Mouse (Mus musculus): Measurements from ENCODE around the gene Gm43191.
A peak's percentile ranks its signal among the peaks of the same experiment; 100 is the strongest.
"Not testable (repeated sequence)": the region's sequence is repeated elsewhere in the genome, so short reads cannot be mapped to it uniquely, and the experiment has no call there.

Gm43191 gene

GRCm38 (mm10) chr3:116661870-116662414 is 19.1 kb downstream of the Gm43191 start:
- DNase-seq (ENCODE audit: low read depth, low spot score): no peak

- peak; percentile 43 for DNase-seq (ENCODE audit: low read depth, low spot score)
Measured at GRCm38 (mm10) chr3:116661288-116661869, 19.7 kb downstream of the Gm43191 start.

- DNase-seq (ENCODE audit: low read depth, low spot score): no peak
Measured at GRCm38 (mm10) chr3:116659856-116660430, 21.1 kb downstream of the Gm43191 start.

- no peak for DNase-seq (ENCODE audit: low read depth, low spot score)
Measured at GRCm38 (mm10) chr3:116658928-116659565, 22.0 kb downstream of the Gm43191 start.

- DNase-seq (ENCODE audit: low read depth, low spot score): no peak
Measured at GRCm38 (mm10) chr3:116656184-116656965, 24.7 kb downstream of the Gm43191 start.

GRCm38 (mm10) chr3:116654051-116654450 is 27.0 kb downstream of the Gm43191 start:
- DNase-seq (ENCODE audit: low read depth, low spot score): not testable (repeated sequence)

GRCm38 (mm10) chr3:116653278-116653945 is 27.6 kb downstream of the Gm43191 start:
- DNase-seq (ENCODE audit: low read depth, low spot score): no peak

GRCm38 (mm10) chr3:116652033-116652446 is 29.0 kb downstream of the Gm43191 start:
- peak; percentile 67 for DNase-seq (ENCODE audit: low read depth, low spot score)

GRCm38 (mm10) chr3:116650698-116651097 is 30.4 kb downstream of the Gm43191 start:
- DNase-seq (ENCODE audit: low read depth, low spot score): no peak

GRCm38 (mm10) chr3:116648805-116649204 is 32.3 kb downstream of the Gm43191 start:
- no peak for DNase-seq (ENCODE audit: low read depth, low spot score)

GRCm38 (mm10) chr3:116646387-116646786 is 34.7 kb downstream of the Gm43191 start:
- no peak for DNase-seq (ENCODE audit: low read depth, low spot score)

GRCm38 (mm10) chr3:116642373-116642772 is 38.7 kb downstream of the Gm43191 start:
- no peak for DNase-seq (ENCODE audit: low read depth, low spot score)

- no peak for DNase-seq (ENCODE audit: low read depth, low spot score)
Measured at GRCm38 (mm10) chr3:116641811-116642371, 39.2 kb downstream of the Gm43191 start.

- peak; percentile 14 for DNase-seq (ENCODE audit: low read depth, low spot score)
Measured at GRCm38 (mm10) chr3:116640024-116640423, 41.0 kb downstream of the Gm43191 start.

- DNase-seq (ENCODE audit: low read depth, low spot score): no peak
Measured at GRCm38 (mm10) chr3:116638572-116638971, 42.5 kb downstream of the Gm43191 start.

- DNase-seq (ENCODE audit: low read depth, low spot score): no peak
Measured at GRCm38 (mm10) chr3:116637693-116638476, 43.2 kb downstream of the Gm43191 start.

GRCm38 (mm10) chr3:116635799-116636198 is 45.3 kb downstream of the Gm43191 start:
- no peak for DNase-seq (ENCODE audit: low read depth, low spot score)

- no peak for DNase-seq (ENCODE audit: low read depth, low spot score)
Measured at GRCm38 (mm10) chr3:116634853-116635252, 46.2 kb downstream of the Gm43191 start.

GRCm38 (mm10) chr3:116634091-116634490 is 47.0 kb downstream of the Gm43191 start:
- no peak for DNase-seq (ENCODE audit: low read depth, low spot score)

- no peak for DNase-seq (ENCODE audit: low read depth, low spot score)
Measured at GRCm38 (mm10) chr3:116632971-116633370, 48.1 kb downstream of the Gm43191 start.

Data from 3T3-L1 (cell line).